Mouse (Mus musculus) liver, adult 2 months (tissue): ENCODE measurements at regions not wholly inside any gene's neighbourhood (a gene's known extent, or its start where the extent isn't known, plus 50 kb on each side); places are given as distances from the start of the nearest gene placed in this dataset.

Source experiments
- DNase-seq: peaks from one replicate; pipeline ENCODE4 v3.0.0-alpha.2; 2011; ENCODE audit warnings: low read depth, low spot score; ENCODE audit errors: extremely low read depth
- H3K27ac ChIP-seq: fragments of 200-500 bp; replicated peaks from 2 replicates; pipeline ENCODE4 v1.5.1; 2012; ENCODE audit warnings: low read depth, mild to moderate bottlenecking, control low read depth, inconsistent platforms, low read length; ENCODE audit not compliant: insufficient read depth
- H3K27me3 ChIP-seq: fragments of 200-500 bp; 2 replicates; pipeline ENCODE4 v1.6.1; 2012; ENCODE audit warnings: mild to moderate bottlenecking, moderate library complexity, low read length, inconsistent platforms; ENCODE audit not compliant: control insufficient read depth, insufficient read depth
- H3K36me3 ChIP-seq: fragments of 200-500 bp; 2 replicates; pipeline ENCODE4 v1.6.1; 2012; ENCODE audit warnings: low read length, inconsistent platforms; ENCODE audit not compliant: control insufficient read depth, insufficient read depth
- H3K4me1 ChIP-seq: fragments of 200-500 bp; 2 replicates; pipeline ENCODE4 v1.6.1; 2011; ENCODE audit warnings: low read length; ENCODE audit not compliant: control insufficient read depth, insufficient read depth
- H3K4me3 ChIP-seq: fragments of 200-500 bp; 2 replicates; pipeline ENCODE4 v1.5.1; 2011; ENCODE audit warnings: low read depth, mild to moderate bottlenecking, control low read depth, low read length, moderate library complexity; ENCODE audit not compliant: insufficient read depth
- H3K79me2 ChIP-seq: fragments of 200-500 bp; 2 replicates; pipeline ENCODE4 v1.6.1; 2012; ENCODE audit warnings: inconsistent platforms, mild to moderate bottlenecking, low read length, moderate library complexity; ENCODE audit not compliant: control insufficient read depth, insufficient read depth
- H3K9ac ChIP-seq: fragments of 200-500 bp; 2 replicates; pipeline ENCODE4 v1.6.1; 2012; ENCODE audit warnings: low read depth, mild to moderate bottlenecking, control low read depth, inconsistent platforms, low read length
- CTCF ChIP-seq: fragments of 200-500 bp; IDR thresholded peaks from 2 replicates; pipeline ENCODE4 v1.5.1; 2011; ENCODE audit warnings: low read depth, low read length, control low read depth
- POLR2A ChIP-seq: fragments of 200-500 bp; IDR thresholded peaks from 2 replicates; pipeline ENCODE4 v1.6.1; 2011; ENCODE audit warnings: low read length, control low read depth; ENCODE audit not compliant: insufficient read depth; ENCODE audit errors: extremely low read depth
- whole genome bisulfite sequencing: fragments of 180-500 bp; shearing (Covaris S2); methylation state at CpG from one replicate; pipeline ENCODE4 v1.1.7; 2018; 5-methylcytosine and 5-hydroxymethylcytosine counted together

DNA sequence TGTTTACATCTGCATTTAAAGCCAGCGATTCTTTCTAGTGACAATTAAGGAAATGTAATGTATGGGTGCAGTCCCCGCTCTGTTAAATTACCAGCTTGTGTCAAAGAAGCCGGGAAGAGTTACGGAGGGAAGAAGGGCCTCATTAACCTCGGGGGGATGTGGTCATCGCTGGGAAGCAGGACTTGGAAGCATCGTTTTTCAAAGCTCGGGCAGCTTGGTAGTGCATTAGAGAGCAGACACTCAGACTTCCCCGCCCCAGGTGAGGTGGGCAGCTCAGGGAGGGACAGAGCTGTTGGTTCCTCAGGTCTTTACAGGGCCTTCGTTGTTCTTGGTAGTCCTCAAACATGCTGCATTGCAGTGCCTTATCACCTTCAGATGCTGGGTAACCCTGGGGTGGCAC is 236.1 kb upstream of the Zfp64 start:
- Histone ChIP-seq H3K36me3 (no peaks in the 10 kb centered on the region), H3K9ac (no peak overlapping the region), H3K27ac (no peak overlapping the region), H3K79me2 (no peaks in the 10 kb centered on the region), H3K4me1 (no peaks in the 10 kb centered on the region), H3K27me3 (no peaks in the 10 kb centered on the region), H3K4me3 (no peak overlapping the region)
- no peak for TF ChIP-seq POLR2A
- TF ChIP-seq CTCF, result no peak
- DNase-seq, result no peak
- 74% methylated on average over 10 of the region's 10 CpGs for WGBS

DNA sequence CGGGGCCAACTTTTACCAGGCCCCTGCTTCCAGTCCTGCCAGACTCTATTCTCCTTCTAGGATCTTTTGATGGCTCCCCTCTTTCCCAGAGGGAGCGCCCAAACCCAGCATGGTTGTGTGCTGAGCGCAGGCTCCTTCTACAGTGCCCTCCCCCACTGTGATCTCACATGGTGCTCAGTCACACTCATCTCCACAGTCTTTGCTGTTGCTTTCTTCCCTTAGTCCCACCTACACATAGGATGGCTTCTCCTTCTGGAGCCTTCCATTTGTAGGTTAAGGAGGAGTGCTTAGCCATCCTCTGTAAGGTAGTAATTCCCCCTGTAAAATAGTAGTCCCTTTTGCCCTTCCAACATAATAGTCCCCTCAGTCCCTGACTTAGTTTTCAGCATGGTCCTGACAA is 222.2 kb upstream of the Zfp64 start:
- Histone ChIP-seq H3K27ac (no peak overlapping the region), H3K4me1 (no peaks in the 10 kb centered on the region), H3K9ac (no peak overlapping the region), H3K4me3 (no peak overlapping the region), H3K36me3 (no peaks in the 10 kb centered on the region), H3K27me3 (no peaks in the 10 kb centered on the region), H3K79me2 (no peaks in the 10 kb centered on the region)
- no peak for TF ChIP-seq POLR2A
- no peak for TF ChIP-seq CTCF
- no peak for DNase-seq
- 83% methylated on average over 3 of the region's 3 CpGs for WGBS

DNA sequence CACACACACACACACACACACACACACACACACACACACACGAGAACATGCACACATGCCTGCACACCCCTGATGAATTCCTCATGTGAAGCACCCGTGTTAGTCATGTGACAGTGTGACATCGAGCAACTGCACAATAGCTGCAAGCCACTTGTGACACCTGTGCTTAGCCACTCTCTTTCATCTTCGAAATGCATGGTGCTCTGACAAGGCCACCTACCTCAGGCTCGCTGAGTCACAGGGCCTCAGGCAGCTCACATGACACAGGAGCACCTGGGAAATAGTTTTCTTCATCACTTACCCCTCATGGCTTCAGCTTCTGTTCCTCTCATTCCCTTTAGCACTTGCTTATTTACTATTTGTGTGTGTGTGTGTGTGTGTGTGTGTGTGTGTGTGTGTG is 213.4 kb upstream of the Zfp64 start:
- Histone ChIP-seq H3K9ac (no peak overlapping the region), H3K79me2 (no peaks in the 10 kb centered on the region), H3K36me3 (no peaks in the 10 kb centered on the region), H3K4me1 (no peaks in the 10 kb centered on the region), H3K27ac (no peak overlapping the region), H3K27me3 (no peaks in the 10 kb centered on the region), H3K4me3 (no peak overlapping the region)
- no peak for TF ChIP-seq CTCF
- no peak for TF ChIP-seq POLR2A
- 75% methylated on average over 5 of the region's 5 CpGs for WGBS
- no peak for DNase-seq

DNA sequence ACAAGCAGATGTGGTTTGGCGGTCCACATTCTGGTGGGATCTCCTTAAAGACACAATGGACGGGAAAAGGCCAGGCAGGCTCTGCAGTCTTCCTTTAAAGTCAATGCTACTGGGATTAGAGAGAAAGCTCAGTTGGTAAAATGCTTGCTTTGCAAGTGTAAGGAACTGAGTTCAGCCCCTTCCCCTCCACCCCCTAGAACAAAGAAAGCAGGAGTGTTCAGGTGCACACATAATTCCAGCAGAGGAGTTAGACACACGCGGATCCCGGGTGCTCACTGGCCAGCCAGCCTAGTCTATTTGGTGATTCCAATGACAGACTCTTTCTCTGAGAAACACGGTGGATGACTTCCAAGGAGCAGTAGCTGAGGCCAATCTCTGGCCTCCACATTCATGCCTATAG is 213.0 kb upstream of the Zfp64 start:
- H3K27me3 ChIP-seq, result no peaks in the 10 kb centered on the region
- TF ChIP-seq POLR2A, result no peak
- TF ChIP-seq CTCF, result no peak
- H3K9ac ChIP-seq, result no peak overlapping the region
- no peak overlapping the region for H3K27ac ChIP-seq
- DNase-seq, result no peak
- no peak overlapping the region for H3K4me3 ChIP-seq
- no peaks in the 10 kb centered on the region for H3K36me3 ChIP-seq
- 85% methylated on average over 6 of the region's 6 CpGs for WGBS
- no peaks in the 10 kb centered on the region for H3K79me2 ChIP-seq
- H3K4me1 ChIP-seq, result no peaks in the 10 kb centered on the region

DNA sequence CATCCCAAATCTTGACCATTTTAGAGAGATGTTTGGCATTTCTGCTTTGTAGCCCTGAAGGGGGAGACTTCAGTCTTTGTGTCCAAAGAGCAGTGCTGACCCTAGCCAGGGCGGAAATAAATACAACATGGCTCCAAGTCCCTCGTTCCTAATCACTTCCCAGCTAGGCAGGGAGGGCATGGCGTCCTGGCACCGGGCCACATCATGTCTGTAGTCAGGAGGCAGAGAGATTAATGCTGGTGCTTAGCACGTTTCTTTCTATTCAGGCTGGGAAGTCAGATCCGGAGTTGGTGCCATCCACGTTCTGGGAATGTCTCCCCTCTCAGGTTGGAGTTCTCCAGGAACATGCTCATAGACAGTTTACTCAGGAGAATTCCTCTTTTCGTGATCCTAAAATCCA is 206.3 kb upstream of the Zfp64 start:
- H3K36me3 ChIP-seq, result no peaks in the 10 kb centered on the region
- no peak for TF ChIP-seq CTCF
- no peak for TF ChIP-seq POLR2A
- H3K4me1 ChIP-seq, result no peaks in the 10 kb centered on the region; the same call in 1 of the 2 replicates
- no peak overlapping the region for H3K9ac ChIP-seq
- no peak overlapping the region for H3K27ac ChIP-seq
- no peak overlapping the region for H3K4me3 ChIP-seq
- H3K27me3 ChIP-seq, result no peaks in the 10 kb centered on the region
- DNase-seq, result no peak
- no peaks in the 10 kb centered on the region for H3K79me2 ChIP-seq
- WGBS, result 74% methylated on average over 8 of the region's 8 CpGs

DNA sequence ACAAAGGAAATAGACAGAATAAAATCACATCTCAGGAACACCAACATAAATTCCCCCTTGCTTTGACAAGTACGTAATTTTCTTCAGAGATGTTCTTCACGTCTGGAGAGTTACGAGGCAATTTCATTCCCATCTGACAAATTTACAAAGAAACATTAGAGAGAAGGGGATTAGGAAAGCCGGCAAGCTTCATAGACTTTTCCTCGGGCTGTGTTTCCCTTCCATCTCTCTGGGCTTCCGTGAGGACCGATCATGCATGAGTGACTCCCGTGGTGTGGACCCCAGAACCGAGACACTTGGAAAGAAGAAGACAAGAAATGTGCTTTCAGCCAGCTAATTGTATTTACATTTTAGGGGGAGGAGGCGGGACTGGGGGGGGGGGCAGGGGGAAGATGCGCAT is 203.4 kb upstream of the Zfp64 start:
- no peaks in the 10 kb centered on the region for H3K36me3 ChIP-seq
- no peaks in the 10 kb centered on the region; the same call in 1 of the 2 replicates for H3K4me1 ChIP-seq
- H3K27me3 ChIP-seq, result no peaks in the 10 kb centered on the region
- DNase-seq, result no peak
- H3K27ac ChIP-seq, result no peak overlapping the region
- H3K4me3 ChIP-seq, result no peak overlapping the region
- 70% methylated on average over 11 of the region's 11 CpGs for WGBS
- H3K9ac ChIP-seq, result no peak overlapping the region
- TF ChIP-seq POLR2A (no peak), CTCF (no peak)
- no peaks in the 10 kb centered on the region for H3K79me2 ChIP-seq
